ENCODE assay signal across 9 mouse cellular contexts in genomic region chr4:46130221-46130620, GRCm38 (mm10). TPM values are rescaled to one million over a fixed set of nuclear protein-coding genes. Genes with fewer than 3 reads are reported as not detected.
DNase-seq lines count a peak whose midpoint lies in the region; ATAC-seq lines count a peak whose summit lies in the region.
"Had no signal": no experiment of that assay in that cellular context is flagged by ENCODE, and none has a peak within 500 bp of the region (broad histone marks: within the 10 kb centered on the region; RNA-seq: fewer than 3 reads in every experiment).

No protein-coding gene starts in this region.

- no peak overlapping the region for H3K9ac ChIP-seq in embryonic facial prominence, embryonic 14.5 days (ENCODE audit: low read depth, low read length)
- H3K9ac ChIP-seq: hindbrain, embryonic 15.5 days had no signal

- H3K4me3 ChIP-seq in embryonic facial prominence, embryonic 14.5 days (ENCODE audit: low read depth, low read length): no peak overlapping the region
- H3K4me3 ChIP-seq: hindbrain, embryonic 15.5 days had no signal

- intact Hi-C loops in left cerebral cortex, postnatal 14 days (cut with DNase I): no loop called here
- intact Hi-C loops in left cerebral cortex, postnatal 4 days (cut with DNase I): loop anchor here (5.0 kb wide), 1 partner anchor 1113 kb away; the partner anchor contains the start of gene Polr1e

- no peaks in the 10 kb centered on the region for H3K9me3 ChIP-seq in embryonic facial prominence, embryonic 14.5 days (ENCODE audit: control insufficient read depth, low read length)
- H3K9me3 ChIP-seq: hindbrain, embryonic 15.5 days had no signal

- peak; percentile 53 for ATAC-seq in activated CD4-positive, CD25-positive, alpha-beta regulatory T cell, adult 4 months
- no peak for ATAC-seq in embryonic facial prominence, embryonic 14.5 days (ENCODE audit: low read depth)

- H3K4me2 ChIP-seq in embryonic facial prominence, embryonic 14.5 days (ENCODE audit: low read depth, low read length): no peak overlapping the region
- H3K4me2 ChIP-seq: hindbrain, embryonic 15.5 days had no signal

- 70% methylated on average over 3 of the region's 3 CpGs for WGBS in embryonic facial prominence, embryonic 14.5 days

- H3K27me3 ChIP-seq in embryonic facial prominence, embryonic 14.5 days (replicated peaks; ENCODE audit: control insufficient read depth, insufficient read depth, low read length): no peaks in the 10 kb centered on the region
- H3K27me3 ChIP-seq: hindbrain, embryonic 15.5 days had no signal

- peaks cover 91% of the 10 kb centered on the region for H3K36me3 ChIP-seq in embryonic facial prominence, embryonic 14.5 days (ENCODE audit: control insufficient read depth, insufficient read depth, low read length)

- H3K27ac ChIP-seq in embryonic facial prominence, embryonic 14.5 days (replicated peaks; ENCODE audit: low read depth, low read length): no peak overlapping the region
- H3K27ac ChIP-seq: hindbrain, embryonic 15.5 days had no signal

- no peaks in the 10 kb centered on the region for H3K4me1 ChIP-seq in embryonic facial prominence, embryonic 14.5 days (ENCODE audit: control insufficient read depth, insufficient read depth, low read length)
- H3K4me1 ChIP-seq: hindbrain, embryonic 15.5 days had no signal

- DNase-seq in adrenal gland, adult (ENCODE audit: inconsistent age in 2 of 2, low spot score in 1 of 2): peak; percentile 48 to 84
- DNase-seq in adrenal gland, postnatal 4 days (ENCODE audit: low spot score in 2 of 2): no peak
- peak; percentile 38 to 45 for DNase-seq in left cerebral cortex, postnatal 14 days (ENCODE audit: low spot score in 2 of 2)
- no peak for DNase-seq in left cerebral cortex, adult 11 months (ENCODE audit: low spot score)
- peak; percentile 38 for DNase-seq in embryonic facial prominence, embryonic 14.5 days (ENCODE audit: low spot score)
- peak; percentile 48 for DNase-seq in left cerebral cortex, postnatal 4 days
- peak; percentile 48 for DNase-seq in spleen, adult 12 weeks (ENCODE audit: low spot score)

RNA-seq across cellular contexts. Expression of gene Ncbp1, which starts 8.2 kb away (rescaled TPM):
- total RNA-seq in adrenal gland, postnatal 4 days (2021): 10 to 100 TPM; 48.1 to 52.9 TPM
- total RNA-seq in left cerebral cortex, postnatal 14 days (2021): 10 to 100 TPM; 48.8 to 53.2 TPM
- polyA plus RNA-seq in activated CD4-positive, CD25-positive, alpha-beta regulatory T cell, adult 4 months (2017; shearing (Covaris generic)): 10 to 100 TPM; 38.2 to 44.5 TPM
- polyA plus RNA-seq in embryonic facial prominence, embryonic 14.5 days (2014; fragmentation: Nextera tagmentation; extraction: Ambion mirVana): 70.1 and 80.1 TPM in 2 replicates
- 10 to 100 TPM; 58.6 to 66.2 TPM for total RNA-seq in left cerebral cortex, postnatal 4 days (2021)

RNA-seq across cellular contexts. Expression of gene Tstd2, which starts 8.3 kb away (rescaled TPM):
- total RNA-seq in adrenal gland, postnatal 4 days (2021): 10 to 100 TPM; 31.4 to 38.5 TPM
- total RNA-seq in left cerebral cortex, postnatal 14 days (2021): 10 to 100 TPM; 12.9 to 18.1 TPM
- polyA plus RNA-seq in activated CD4-positive, CD25-positive, alpha-beta regulatory T cell, adult 4 months (2017; shearing (Covaris generic)): 10 to 100 TPM; 26.4 to 26.6 TPM
- 15.0 and 15.4 TPM in 2 replicates for polyA plus RNA-seq in embryonic facial prominence, embryonic 14.5 days (2014; fragmentation: Nextera tagmentation; extraction: Ambion mirVana)
- total RNA-seq in left cerebral cortex, postnatal 4 days (2021): 10 to 100 TPM; 20.0 to 22.3 TPM

Comparison
In these comparisons a context has a peak if more than half of its experiments do, and no peak if none do; other contexts are left out.
1. DNase-seq: peak in adrenal gland, adult (2 of 2), left cerebral cortex, postnatal 14 days (2 of 2), embryonic facial prominence, embryonic 14.5 days (single experiment), left cerebral cortex, postnatal 4 days (single experiment) and spleen, adult 12 weeks (single experiment); none in adrenal gland, postnatal 4 days (0 of 2) and left cerebral cortex, adult 11 months (single experiment).